Comparison of ENCODE assay signal across 21 mouse cellular contexts in genomic region chr6:72466171-72466570, GRCm38 (mm10). TPM values are rescaled to one million over a fixed set of nuclear protein-coding genes. Genes with fewer than 3 reads are reported as not detected.
DNase-seq lines count a peak whose midpoint lies in the region; ATAC-seq and TF ChIP-seq lines count a peak whose summit lies in the region.
"Had no signal": no experiment of that assay in that cellular context is flagged by ENCODE, and none has a peak within 500 bp of the region (broad histone marks: within the 10 kb centered on the region; RNA-seq: fewer than 3 reads in every experiment).

No protein-coding gene starts in this region.

- H3K4me2 ChIP-seq in kidney, embryonic 15.5 days, result no peak overlapping the region
- H3K4me2 ChIP-seq in midbrain, embryonic 11.5 days, result no peak overlapping the region
- H3K4me2 ChIP-seq in midbrain, postnatal 0 days (ENCODE audit: low read depth, low read length, poor library complexity, severe bottlenecking), result no peak overlapping the region
- 0 out of 2 replicates have a peak overlapping the region, but pooled peaks have one; percentile 11 for H3K4me2 ChIP-seq in limb, embryonic 14.5 days (replicated peaks; ENCODE audit: low read depth, low read length, severe bottlenecking)
- H3K4me2 ChIP-seq: embryonic facial prominence, embryonic 13.5 days; forebrain, embryonic 12.5 days; heart, embryonic 11.5 days; heart, embryonic 15.5 days; hindbrain, embryonic 15.5 days had no signal

- 88% methylated on average over 4 of the region's 4 CpGs for WGBS in heart, adult 2 months
- WGBS in kidney, embryonic 15.5 days, result 64% methylated on average over 4 of the region's 4 CpGs
- WGBS in midbrain, embryonic 11.5 days, result 86% methylated on average over 4 of the region's 4 CpGs
- WGBS in midbrain, postnatal 0 days, result 87% methylated on average over 4 of the region's 4 CpGs
- 26% methylated on average over 4 of the region's 4 CpGs for WGBS in limb, embryonic 14.5 days

- H3K27me3 ChIP-seq in heart, adult 2 months (ENCODE audit: control insufficient read depth, insufficient read depth, low read length), result no peaks in the 10 kb centered on the region
- H3K27me3 ChIP-seq in kidney, embryonic 15.5 days, result no peaks in the 10 kb centered on the region
- no peaks in the 10 kb centered on the region for H3K27me3 ChIP-seq in midbrain, embryonic 11.5 days (ENCODE audit: control insufficient read depth, insufficient read depth, low read length)
- H3K27me3 ChIP-seq in midbrain, postnatal 0 days (ENCODE audit: insufficient read depth, low read length), result no peaks in the 10 kb centered on the region
- no peaks in the 10 kb centered on the region for H3K27me3 ChIP-seq in limb, embryonic 14.5 days (ENCODE audit: control insufficient read depth, insufficient read depth, low read length)
- H3K27me3 ChIP-seq: embryonic facial prominence, embryonic 13.5 days; forebrain, embryonic 12.5 days; heart, embryonic 15.5 days; hindbrain, embryonic 15.5 days had no signal

- no peaks in the 10 kb centered on the region for H3K9me3 ChIP-seq in kidney, embryonic 15.5 days (replicated peaks)
- no peaks in the 10 kb centered on the region for H3K9me3 ChIP-seq in midbrain, embryonic 11.5 days (ENCODE audit: control insufficient read depth, low read length)
- H3K9me3 ChIP-seq in midbrain, postnatal 0 days (ENCODE audit: low read length), result no peaks in the 10 kb centered on the region
- H3K9me3 ChIP-seq in limb, embryonic 14.5 days (ENCODE audit: control insufficient read depth, low read length), result no peaks in the 10 kb centered on the region
- H3K9me3 ChIP-seq: embryonic facial prominence, embryonic 13.5 days; forebrain, embryonic 12.5 days; heart, embryonic 15.5 days; hindbrain, embryonic 10.5 days; hindbrain, embryonic 15.5 days had no signal

- intact Hi-C loops in heart, adult 2 months (cut with DNase I), result no loop called here

- H3K36me3 ChIP-seq in heart, adult 2 months (ENCODE audit: control insufficient read depth, insufficient read depth, low read length), result no peaks in the 10 kb centered on the region
- H3K36me3 ChIP-seq in kidney, embryonic 15.5 days, result no peaks in the 10 kb centered on the region
- H3K36me3 ChIP-seq in midbrain, embryonic 11.5 days (ENCODE audit: control insufficient read depth, insufficient read depth, low read length), result no peaks in the 10 kb centered on the region
- H3K36me3 ChIP-seq in midbrain, postnatal 0 days (ENCODE audit: insufficient read depth, low read length), result no peaks in the 10 kb centered on the region
- H3K36me3 ChIP-seq in limb, embryonic 14.5 days (ENCODE audit: control insufficient read depth, insufficient read depth, low read length), result no peaks in the 10 kb centered on the region
- H3K36me3 ChIP-seq: embryonic facial prominence, embryonic 13.5 days; forebrain, embryonic 12.5 days; heart, embryonic 15.5 days; hindbrain, embryonic 10.5 days; hindbrain, embryonic 15.5 days had no signal

- H3K79me2 ChIP-seq in heart, adult 2 months (replicated peaks; ENCODE audit: control insufficient read depth, insufficient read depth, low read length), result no peaks in the 10 kb centered on the region

- no peak for TF ChIP-seq CTCF in heart, adult 2 months (IDR thresholded peaks at IDR 0.05)
- no peak for TF ChIP-seq CTCF in midbrain, postnatal 0 days (IDR thresholded peaks at IDR 0.05)

- no peak for ATAC-seq in kidney, embryonic 15.5 days (replicated peaks; ENCODE audit: low FRiP score)
- ATAC-seq in midbrain, embryonic 11.5 days (ENCODE audit: low FRiP score), result no peak
- ATAC-seq in midbrain, postnatal 0 days (ENCODE audit: low FRiP score), result no peak
- peak; percentile 74 for ATAC-seq in limb, embryonic 14.5 days (ENCODE audit: low FRiP score, low read depth)
- ATAC-seq: forebrain, postnatal 0 days had no signal

- H3K9ac ChIP-seq in heart, adult 2 months (ENCODE audit: low read depth, low read length), result no peak overlapping the region
- H3K9ac ChIP-seq in kidney, embryonic 15.5 days, result no peak overlapping the region
- H3K9ac ChIP-seq in midbrain, embryonic 11.5 days (ENCODE audit: low read length), result no peak overlapping the region
- H3K9ac ChIP-seq in midbrain, postnatal 0 days (replicated peaks; ENCODE audit: low read length, poor library complexity, severe bottlenecking), result no peak overlapping the region
- H3K9ac ChIP-seq in limb, embryonic 14.5 days (ENCODE audit: low read depth, low read length, severe bottlenecking), result no peak overlapping the region
- H3K9ac ChIP-seq: embryonic facial prominence, embryonic 13.5 days; forebrain, embryonic 12.5 days; forebrain, postnatal 0 days; heart, embryonic 15.5 days; hindbrain, embryonic 15.5 days had no signal

- H3K4me3 ChIP-seq in heart, adult 2 months, result no peak overlapping the region
- no peak overlapping the region for H3K4me3 ChIP-seq in kidney, embryonic 15.5 days (replicated peaks)
- no peak overlapping the region for H3K4me3 ChIP-seq in midbrain, embryonic 11.5 days (ENCODE audit: low read depth, low read length)
- no peak overlapping the region for H3K4me3 ChIP-seq in midbrain, postnatal 0 days (ENCODE audit: low read depth, low read length)
- H3K4me3 ChIP-seq in limb, embryonic 14.5 days (replicated peaks; ENCODE audit: low read length), result no peak overlapping the region
- H3K4me3 ChIP-seq: embryonic facial prominence, embryonic 13.5 days; forebrain, embryonic 12.5 days; heart, embryonic 15.5 days; hindbrain, embryonic 10.5 days; hindbrain, embryonic 15.5 days had no signal

- peak overlapping the region; percentile 26; the same call in 1 of the 2 replicates for H3K27ac ChIP-seq in heart, adult 2 months
- peak overlapping the region; percentile 69 for H3K27ac ChIP-seq in kidney, embryonic 15.5 days
- H3K27ac ChIP-seq in midbrain, embryonic 11.5 days (ENCODE audit: low read depth, low read length), result no peak overlapping the region
- H3K27ac ChIP-seq in midbrain, postnatal 0 days (ENCODE audit: low read depth, low read length), result no peak overlapping the region
- H3K27ac ChIP-seq in limb, embryonic 14.5 days (replicated peaks; ENCODE audit: low read depth, low read length), result no peak overlapping the region
- H3K27ac ChIP-seq: embryonic facial prominence, embryonic 13.5 days; forebrain, embryonic 12.5 days; heart, embryonic 15.5 days; hindbrain, embryonic 10.5 days; hindbrain, embryonic 15.5 days had no signal

- TF ChIP-seq EP300 in heart, adult 2 months (IDR thresholded peaks at IDR 0.05; ENCODE audit: insufficient read depth, low read depth, low read length), result no peak

- DNase-seq in heart, adult 2 months, result no peak
- no peak for DNase-seq in heart, postnatal 4 days
- DNase-seq in kidney, postnatal 25 days, result no peak
- peak; percentile 21 for DNase-seq in midbrain, embryonic 11.5 days (ENCODE audit: low spot score, missing footprints)
- no peak for DNase-seq in midbrain, postnatal 0 days (ENCODE audit: low spot score)
- peak; percentile 43 for DNase-seq in limb, embryonic 14.5 days (ENCODE audit: low spot score)
- no peak for DNase-seq in frontal cortex, adult 2 months (ENCODE audit: extremely low spot score in 1 of 2, low spot score in 1 of 2)
- DNase-seq: adrenal gland, postnatal 10 days; cerebellum, adult 18-20 months; cerebellum, adult 9-11 months; cerebellum, postnatal 36 days; forebrain, postnatal 0 days; heart, postnatal 14 days had no signal

- H3K4me1 ChIP-seq in heart, adult 2 months (ENCODE audit: control insufficient read depth, insufficient read depth, low read length), result peaks cover 7% of the 10 kb centered on the region
- peaks cover 32% of the 10 kb centered on the region for H3K4me1 ChIP-seq in kidney, embryonic 15.5 days
- no peaks in the 10 kb centered on the region for H3K4me1 ChIP-seq in midbrain, embryonic 11.5 days (ENCODE audit: control insufficient read depth, insufficient read depth, low read length)
- no peaks in the 10 kb centered on the region for H3K4me1 ChIP-seq in midbrain, postnatal 0 days (ENCODE audit: insufficient read depth, low read length)
- peaks cover 14% of the 10 kb centered on the region for H3K4me1 ChIP-seq in limb, embryonic 14.5 days (ENCODE audit: control insufficient read depth, insufficient read depth, low read length)
- H3K4me1 ChIP-seq: forebrain, embryonic 12.5 days; heart, embryonic 15.5 days; hindbrain, embryonic 15.5 days had no signal

- TF ChIP-seq POLR2A in heart, adult 2 months (IDR thresholded peaks at IDR 0.05; ENCODE audit: insufficient read depth, low read depth, low read length), result no peak
- no peak for TF ChIP-seq POLR2A in limb, embryonic 14.5 days (IDR thresholded peaks at IDR 0.05; ENCODE audit: borderline replicate concordance, extremely low read depth, insufficient read depth, insufficient read length)

RNA-seq across cellular contexts. Expression of gene Mat2a, which starts 26.8 kb away (rescaled TPM):
- 100 to 1,000 TPM; 129 to 151 TPM for total RNA-seq in heart, adult 2 months (2021)
- 93.0 and 162 TPM in 2 replicates for polyA plus RNA-seq in heart, adult 2 months (2012; rRNA removed)
- 100 to 1,000 TPM; 239 to 255 TPM for total RNA-seq in heart, postnatal 4 days (2021)
- 418 and 431 TPM in 2 replicates for polyA plus RNA-seq in kidney, embryonic 15.5 days (2015; fragmentation: Nextera tagmentation; extraction: Ambion mirVana)
- 463 and 499 TPM in 2 replicates for polyA plus RNA-seq in midbrain, embryonic 11.5 days (2014; fragmentation: Nextera tagmentation; extraction: Ambion mirVana)
- 120 and 150 TPM in 2 replicates for total RNA-seq in midbrain, postnatal 0 days (2014; rRNA removed)
- polyA plus RNA-seq in midbrain, postnatal 0 days (2015; fragmentation: Nextera tagmentation; extraction: Ambion mirVana), result 279 and 298 TPM in 2 replicates
- polyA plus RNA-seq in limb, embryonic 14.5 days (2012; rRNA removed), result 252 and 285 TPM in 2 replicates
- polyA plus RNA-seq in limb, embryonic 14.5 days (2014; fragmentation: Nextera tagmentation; extraction: Ambion mirVana), result 352 and 392 TPM in 2 replicates
- 221 and 223 TPM in 2 replicates for polyA plus RNA-seq in frontal cortex, adult 2 months (2012; rRNA removed)

RNA-seq across cellular contexts. Expression of gene Ggcx, which starts 52.1 kb away (rescaled TPM):
- 10 to 100 TPM; 30.4 to 32.5 TPM for total RNA-seq in heart, adult 2 months (2021)
- polyA plus RNA-seq in heart, adult 2 months (2012; rRNA removed), result 19.3 and 26.1 TPM in 2 replicates
- 10 to 100 TPM; 26.8 to 28.2 TPM for total RNA-seq in heart, postnatal 4 days (2021)
- polyA plus RNA-seq in kidney, embryonic 15.5 days (2015; fragmentation: Nextera tagmentation; extraction: Ambion mirVana), result 32.5 and 36.0 TPM in 2 replicates
- 9.4 and 12.2 TPM in 2 replicates for polyA plus RNA-seq in midbrain, embryonic 11.5 days (2014; fragmentation: Nextera tagmentation; extraction: Ambion mirVana)
- 18.8 and 19.0 TPM in 2 replicates for total RNA-seq in midbrain, postnatal 0 days (2014; rRNA removed)
- 10.7 and 11.0 TPM in 2 replicates for polyA plus RNA-seq in midbrain, postnatal 0 days (2015; fragmentation: Nextera tagmentation; extraction: Ambion mirVana)
- polyA plus RNA-seq in limb, embryonic 14.5 days (2012; rRNA removed), result 44.9 and 59.8 TPM in 2 replicates
- polyA plus RNA-seq in limb, embryonic 14.5 days (2014; fragmentation: Nextera tagmentation; extraction: Ambion mirVana), result 15.3 and 18.4 TPM in 2 replicates
- 20.3 and 24.4 TPM in 2 replicates for polyA plus RNA-seq in frontal cortex, adult 2 months (2012; rRNA removed)

RNA-seq across cellular contexts. Expression of gene Sh2d6, which starts 55.3 kb away (rescaled TPM):
- total RNA-seq in heart, adult 2 months (2021), result not detected
- 0.21 TPM in 1 of 2 replicates, not detected in the other for polyA plus RNA-seq in heart, adult 2 months (2012; rRNA removed)
- total RNA-seq in heart, postnatal 4 days (2021), result under 1 TPM in 1 of 2 experiments, not detected in 1; 0.20 TPM
- polyA plus RNA-seq in kidney, embryonic 15.5 days (2015; fragmentation: Nextera tagmentation; extraction: Ambion mirVana), result 0.13 and 0.14 TPM in 2 replicates
- polyA plus RNA-seq in midbrain, embryonic 11.5 days (2014; fragmentation: Nextera tagmentation; extraction: Ambion mirVana), result 0.41 TPM in 1 of 2 replicates, not detected in the other
- 0.28 TPM in 1 of 2 replicates, not detected in the other for total RNA-seq in midbrain, postnatal 0 days (2014; rRNA removed)
- 0.25 and 0.48 TPM in 2 replicates for polyA plus RNA-seq in midbrain, postnatal 0 days (2015; fragmentation: Nextera tagmentation; extraction: Ambion mirVana)
- 0.36 and 0.43 TPM in 2 replicates for polyA plus RNA-seq in limb, embryonic 14.5 days (2012; rRNA removed)
- not detected in 2 replicates for polyA plus RNA-seq in limb, embryonic 14.5 days (2014; fragmentation: Nextera tagmentation; extraction: Ambion mirVana)
- 1.8 and 2.3 TPM in 2 replicates for polyA plus RNA-seq in frontal cortex, adult 2 months (2012; rRNA removed)
- total RNA-seq: MEL had no signal
- polyA plus RNA-seq: heart, embryonic 11.5 days; heart, embryonic 15.5 days had no signal

Comparison
In these comparisons a context has a peak if more than half of its experiments do, and no peak if none do; other contexts are left out.
1. DNase-seq: peak in midbrain, embryonic 11.5 days (single experiment) and limb, embryonic 14.5 days (single experiment); none in heart, adult 2 months (0 of 2), heart, postnatal 4 days (single experiment), kidney, postnatal 25 days (0 of 2), midbrain, postnatal 0 days (single experiment) and frontal cortex, adult 2 months (0 of 2).
2. H3K27ac ChIP-seq: peak in heart, adult 2 months (single experiment) and kidney, embryonic 15.5 days (single experiment); none in midbrain, embryonic 11.5 days (single experiment), midbrain, postnatal 0 days (single experiment) and limb, embryonic 14.5 days (single experiment).